Mouse (Mus musculus) embryonic facial prominence, embryonic 11.5 days (tissue): ENCODE measurements around the gene Ttc33. TPM values are rescaled to one million over a fixed set of nuclear protein-coding genes. Genes with fewer than 3 reads are reported as not detected.

Experiments used
- ATAC-seq: fragments of 200-750 bp; cut with Nextera tagmentation; replicated peaks from 2 replicates; pipeline ENCODE4 v1.8.0; 2017; ENCODE audit warnings: low read depth; ENCODE audit not compliant: insufficient number of reproducible peaks, low FRiP score, low TSS enrichment
- DNase-seq: peaks from one replicate; pipeline ENCODE4 v3.0.0-alpha.2; 2015; ENCODE audit warnings: low spot score
- H3K27ac ChIP-seq: fragments of 300-500 bp; sonication (generic); replicated peaks from 2 replicates; pipeline ENCODE4 v1.5.1; 2014; ENCODE audit warnings: mild to moderate bottlenecking, low read depth, low read length, control low read depth
- H3K27me3 ChIP-seq: fragments of 300-500 bp; sonication (generic); 2 replicates; pipeline ENCODE4 v1.6.1; 2014; ENCODE audit warnings: mild to moderate bottlenecking, low read length, moderate library complexity, mixed read lengths; ENCODE audit not compliant: control insufficient read depth, insufficient read depth
- H3K36me3 ChIP-seq: fragments of 300-500 bp; sonication (generic); replicated peaks from 2 replicates; pipeline ENCODE4 v1.6.1; 2014; ENCODE audit warnings: low read depth, mild to moderate bottlenecking, low read length, moderate library complexity, mixed read lengths; ENCODE audit not compliant: control insufficient read depth, insufficient read depth
- H3K4me1 ChIP-seq: fragments of 300-500 bp; sonication (generic); 2 replicates; pipeline ENCODE4 v1.6.1; 2014; ENCODE audit warnings: low read length, mixed read lengths; ENCODE audit not compliant: control insufficient read depth, insufficient read depth
- H3K4me2 ChIP-seq: fragments of 300-500 bp; sonication (generic); 2 replicates; pipeline ENCODE4 v1.6.1; 2014; ENCODE audit warnings: low read depth, mild to moderate bottlenecking, control low read depth, low read length, moderate library complexity
- H3K4me3 ChIP-seq: fragments of 300-500 bp; sonication (generic); 2 replicates; pipeline ENCODE4 v1.5.1; 2014; ENCODE audit warnings: low read depth, low read length, control low read depth
- H3K9ac ChIP-seq: fragments of 300-500 bp; sonication (generic); replicated peaks from 2 replicates; pipeline ENCODE4 v1.6.1; 2014; ENCODE audit warnings: mild to moderate bottlenecking, control low read depth, low read length
- H3K9me3 ChIP-seq: fragments of 300-500 bp; sonication (generic); replicated peaks from 2 replicates; pipeline ENCODE4 v1.6.1; 2016; ENCODE audit warnings: mild to moderate bottlenecking, low read length, inconsistent platforms, mixed read lengths; ENCODE audit not compliant: control insufficient read depth
- WGBS: fragments of 180-500 bp; shearing (Covaris S2); extraction: QIAGEN DNeasy Blood & Tissue Kit; methylation state at CpG from one replicate; pipeline ENCODE4 v1.1.7; 2014; 5-methylcytosine and 5-hydroxymethylcytosine counted together
- polyA plus RNA-seq: library from polyadenylated mRNA; unstranded; fragments of >200 nt; fragmentation: Nextera tagmentation; extraction: Ambion mirVana; gene quantifications from 2 replicates; pipeline ENCODE4 v1.2.1, GENCODE M21; 2014

Gene Ttc33
- 50.7 and 53.9 TPM in 2 replicates for polyA plus RNA-seq

DNA sequence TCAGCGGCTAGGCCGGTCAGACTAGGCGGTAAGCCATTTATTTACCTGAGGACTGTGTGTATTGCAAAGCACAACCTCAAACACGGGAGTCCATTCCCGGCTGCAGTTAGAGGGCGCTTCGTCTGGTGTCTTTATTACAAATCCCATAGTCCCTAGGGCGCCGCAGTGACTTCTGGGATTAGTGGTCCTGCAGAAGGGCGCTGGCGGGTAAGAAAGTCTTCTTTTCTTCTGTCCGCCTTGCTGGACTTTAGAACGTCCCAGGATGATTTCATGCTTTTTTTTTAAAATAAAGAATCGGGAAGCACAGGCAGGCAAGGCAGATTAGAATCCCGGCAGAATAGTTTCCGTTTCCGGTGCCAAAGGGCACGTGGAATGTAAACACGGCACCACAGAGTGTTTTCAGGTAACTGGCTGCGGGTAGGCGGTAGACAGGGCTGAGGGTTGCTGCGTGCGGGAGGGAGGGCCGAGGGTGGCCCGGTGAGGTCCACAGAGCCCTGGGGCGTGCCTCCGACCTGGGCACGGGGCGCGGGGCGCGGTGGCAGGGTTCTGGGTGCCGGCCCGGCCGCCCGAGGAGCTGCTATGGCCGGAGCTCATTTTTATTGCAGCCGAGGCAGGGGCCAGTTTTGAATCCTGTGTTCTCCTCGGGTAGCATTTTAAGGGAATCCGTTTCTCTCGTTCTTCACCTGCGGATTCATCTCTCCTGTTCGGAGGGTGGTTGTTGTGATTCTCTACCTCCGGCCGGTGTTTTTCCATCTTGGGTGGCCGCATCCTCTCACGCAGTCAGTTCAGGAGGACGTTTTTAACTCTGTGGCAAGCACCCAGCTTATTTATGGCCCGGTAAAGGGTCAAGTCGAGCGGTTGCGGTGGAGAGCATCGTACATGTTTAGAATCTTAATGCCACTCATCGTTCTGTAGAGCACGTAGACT is at the start of gene Ttc33:
Gene Ttc33, plus strand, starts transcription at position 160 of the 927 bp plus-strand sequence.
- H3K27ac ChIP-seq, result peak within 1 kb of the TSS; percentile 63
- peak within 1 kb of the TSS; percentile 79 for H3K9ac ChIP-seq
- WGBS, result under 1% methylated on average over 55 of the region's 55 CpGs
- peak; percentile 85 for ATAC-seq
- H3K27me3 ChIP-seq, result no peaks in the 10 kb centered on the region
- H3K36me3 ChIP-seq, result no peaks in the 10 kb centered on the region
- H3K9me3 ChIP-seq, result no peaks in the 10 kb centered on the region
- peak within 1 kb of the TSS; percentile 60 for H3K4me2 ChIP-seq
- H3K4me1 ChIP-seq, result no peaks in the 10 kb centered on the region
- DNase-seq, result peak; percentile 83
- H3K4me3 ChIP-seq, result peak within 1 kb of the TSS; percentile 78

DNA sequence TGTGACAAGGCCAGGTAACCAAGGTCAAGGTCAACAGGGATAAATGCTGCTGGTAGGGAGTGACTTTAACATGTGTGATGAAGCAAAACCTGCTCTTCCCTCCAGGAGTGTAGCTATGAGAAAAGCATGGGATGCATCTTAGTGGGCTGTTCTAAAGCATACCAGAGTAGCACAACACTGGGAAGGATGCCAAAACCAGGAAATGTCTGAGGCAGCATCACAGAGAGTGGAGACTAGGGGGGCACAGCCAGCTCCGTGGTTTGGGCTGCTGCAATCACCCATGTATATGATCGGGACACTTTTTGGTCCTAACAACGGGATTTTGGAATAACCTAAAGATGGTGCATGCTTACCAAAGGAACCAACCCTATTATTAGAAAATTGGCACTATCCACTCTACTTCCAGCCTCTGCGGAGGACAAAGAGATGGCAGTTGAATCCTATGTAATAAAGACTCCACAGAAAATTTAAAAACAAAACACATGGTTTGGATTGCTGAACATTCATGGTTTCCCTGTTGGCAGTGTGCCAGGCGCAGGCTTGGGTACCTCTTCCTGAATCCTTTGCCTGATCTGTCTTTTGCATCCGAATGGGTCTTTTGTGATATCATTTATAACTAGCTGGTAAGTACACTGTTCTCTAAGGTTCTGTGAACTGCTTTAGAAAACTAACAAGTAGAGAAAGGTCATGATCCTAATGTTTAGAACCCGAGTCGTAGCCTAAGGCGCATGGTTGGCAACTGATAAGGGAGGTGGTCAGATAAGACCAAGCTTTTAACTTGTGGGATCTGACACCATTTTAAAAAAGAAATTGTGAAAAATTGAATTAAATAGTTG is 47.1 kb upstream of the Ttc33 start:
- no peak for ATAC-seq
- Histone ChIP-seq H3K4me2 (no peak overlapping the region), H3K27ac (no peak overlapping the region), H3K36me3 (no peaks in the 10 kb centered on the region), H3K9me3 (no peaks in the 10 kb centered on the region), H3K9ac (no peak overlapping the region), H3K4me3 (no peak overlapping the region), H3K4me1 (no peaks in the 10 kb centered on the region), H3K27me3 (no peaks in the 10 kb centered on the region)
- no peak for DNase-seq
- 77% methylated on average over 9 of the region's 9 CpGs for WGBS

DNA sequence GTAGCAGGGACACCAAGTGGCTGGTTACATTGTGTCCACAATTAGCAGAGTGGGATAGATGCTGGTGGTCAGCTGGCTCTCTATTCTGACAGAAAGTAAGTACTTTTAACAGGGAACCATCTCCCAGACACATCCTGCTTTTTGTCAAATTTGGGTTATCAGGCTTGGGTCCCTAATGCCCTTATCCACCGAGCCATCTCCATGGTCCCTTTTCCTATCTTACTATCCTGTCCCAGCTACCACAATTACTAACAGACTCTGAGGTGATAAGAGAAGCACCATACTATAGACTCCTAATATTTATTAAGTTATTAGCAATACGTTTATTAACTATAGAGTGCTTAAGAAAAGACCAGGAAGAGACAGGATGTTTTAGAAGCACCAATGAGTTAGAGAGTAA is 46.0 kb upstream of the Ttc33 start:
- Histone ChIP-seq H3K9me3 (no peaks in the 10 kb centered on the region), H3K27ac (no peak overlapping the region), H3K4me3 (no peak overlapping the region), H3K4me1 (no peaks in the 10 kb centered on the region), H3K27me3 (no peaks in the 10 kb centered on the region), H3K36me3 (no peaks in the 10 kb centered on the region), H3K4me2 (no peak overlapping the region), H3K9ac (no peak overlapping the region)
- ATAC-seq (no peak), DNase-seq (no peak)
- WGBS, result 89% methylated on average over 2 of the region's 2 CpGs

DNA sequence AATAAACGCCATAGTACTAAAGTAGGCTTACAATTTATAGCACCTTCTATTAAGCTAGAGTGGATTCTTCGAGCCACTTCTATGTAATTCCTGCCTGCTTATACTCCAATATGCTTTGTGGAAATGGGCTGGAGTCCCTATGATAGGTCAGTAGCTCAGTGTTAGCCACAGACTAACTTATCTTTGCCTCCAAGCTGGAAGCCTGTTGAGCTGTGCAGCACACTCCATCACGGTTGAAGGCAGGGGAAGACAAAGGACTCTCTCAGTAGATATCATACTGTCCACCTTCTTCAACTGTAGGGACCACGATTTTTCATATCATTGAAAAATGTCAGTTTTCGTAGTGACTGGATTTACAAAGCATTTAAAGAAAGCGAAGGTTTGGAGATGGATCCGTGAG is 45.5 kb upstream of the Ttc33 start:
- no peaks in the 10 kb centered on the region for H3K36me3 ChIP-seq
- no peak overlapping the region for H3K27ac ChIP-seq
- no peak overlapping the region for H3K9ac ChIP-seq
- H3K4me1 ChIP-seq, result no peaks in the 10 kb centered on the region
- H3K9me3 ChIP-seq, result no peaks in the 10 kb centered on the region
- no peak overlapping the region for H3K4me3 ChIP-seq
- WGBS, result 86% methylated on average over 7 of the region's 7 CpGs
- no peak overlapping the region for H3K4me2 ChIP-seq
- DNase-seq (no peak), ATAC-seq (no peak)
- H3K27me3 ChIP-seq, result no peaks in the 10 kb centered on the region

DNA sequence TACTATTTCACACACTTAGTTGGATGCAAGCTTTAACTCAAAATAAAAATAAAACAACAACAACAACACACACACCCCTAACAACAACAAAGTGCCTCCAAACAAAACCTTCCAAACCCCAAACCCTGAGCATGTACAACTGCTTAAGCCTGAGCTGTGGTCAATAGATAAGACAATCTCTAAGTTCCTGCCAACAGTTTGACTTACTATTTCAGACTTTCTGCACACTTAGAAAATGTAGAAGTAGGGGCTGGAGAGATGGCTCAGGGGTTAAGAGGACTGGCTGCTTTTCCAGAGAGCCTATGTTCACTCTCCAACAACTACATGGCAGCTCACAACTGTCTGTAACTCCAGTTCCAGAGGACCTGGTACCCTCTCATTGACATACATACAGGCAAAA is 45.0 kb upstream of the Ttc33 start:
- Histone ChIP-seq H3K4me3 (no peak overlapping the region), H3K4me2 (no peak overlapping the region), H3K4me1 (no peaks in the 10 kb centered on the region), H3K27ac (no peak overlapping the region), H3K9me3 (no peaks in the 10 kb centered on the region), H3K27me3 (no peaks in the 10 kb centered on the region), H3K9ac (no peak overlapping the region), H3K36me3 (no peaks in the 10 kb centered on the region)
- no peak for DNase-seq
- ATAC-seq, result no peak

DNA sequence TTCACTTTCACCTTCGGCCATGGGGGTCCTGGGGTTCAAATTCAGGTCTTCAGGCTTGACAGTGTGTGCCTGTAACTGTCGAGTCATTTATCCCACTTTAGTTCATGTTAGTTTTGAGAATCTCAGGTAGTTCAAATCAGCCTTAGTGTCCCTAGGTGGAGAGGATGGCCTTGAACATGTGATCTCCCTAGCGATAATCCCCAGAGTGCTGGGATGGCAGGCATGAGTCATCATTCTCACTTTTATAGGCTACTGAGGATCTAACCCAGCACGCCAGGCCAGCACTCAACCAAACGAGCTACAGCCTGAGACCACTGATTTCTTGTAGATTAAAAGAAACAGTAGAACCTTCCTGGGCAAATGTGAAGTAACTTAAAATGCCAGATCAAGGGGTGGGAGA is 43.3 kb upstream of the Ttc33 start:
- Histone ChIP-seq H3K9ac (no peak overlapping the region), H3K4me3 (no peak overlapping the region), H3K27me3 (no peaks in the 10 kb centered on the region), H3K36me3 (no peaks in the 10 kb centered on the region), H3K4me1 (no peaks in the 10 kb centered on the region), H3K4me2 (no peak overlapping the region), H3K27ac (no peak overlapping the region), H3K9me3 (no peaks in the 10 kb centered on the region)
- no peak for DNase-seq
- ATAC-seq, result no peak
- WGBS, result 63% methylated on average over 5 of the region's 5 CpGs

DNA sequence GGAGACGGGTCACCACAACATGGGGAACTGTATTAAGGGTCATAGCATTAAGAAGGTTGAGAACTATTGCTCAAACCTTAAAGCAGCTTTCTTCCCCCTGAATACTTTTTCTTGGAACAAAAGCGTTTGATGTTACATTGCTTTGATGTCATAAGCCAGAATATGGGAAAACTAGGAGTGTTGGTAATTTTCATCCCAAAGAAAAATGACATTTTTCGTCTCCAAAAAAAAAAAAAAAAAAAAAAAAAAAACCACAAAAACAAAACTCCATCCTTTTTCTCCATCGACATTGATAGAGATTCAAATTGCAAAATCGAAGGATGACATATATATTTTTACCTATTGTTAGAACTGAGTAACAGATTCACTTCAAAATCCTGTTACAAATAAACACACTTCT is 42.6 kb upstream of the Ttc33 start:
- Histone ChIP-seq H3K9ac (no peak overlapping the region), H3K4me3 (no peak overlapping the region), H3K9me3 (no peaks in the 10 kb centered on the region), H3K4me2 (no peak overlapping the region), H3K4me1 (no peaks in the 10 kb centered on the region), H3K27ac (no peak overlapping the region), H3K27me3 (no peaks in the 10 kb centered on the region), H3K36me3 (no peaks in the 10 kb centered on the region)
- WGBS, result 71% methylated on average over 5 of the region's 5 CpGs
- no peak for ATAC-seq
- DNase-seq, result no peak
